In the genomic region with DNA sequence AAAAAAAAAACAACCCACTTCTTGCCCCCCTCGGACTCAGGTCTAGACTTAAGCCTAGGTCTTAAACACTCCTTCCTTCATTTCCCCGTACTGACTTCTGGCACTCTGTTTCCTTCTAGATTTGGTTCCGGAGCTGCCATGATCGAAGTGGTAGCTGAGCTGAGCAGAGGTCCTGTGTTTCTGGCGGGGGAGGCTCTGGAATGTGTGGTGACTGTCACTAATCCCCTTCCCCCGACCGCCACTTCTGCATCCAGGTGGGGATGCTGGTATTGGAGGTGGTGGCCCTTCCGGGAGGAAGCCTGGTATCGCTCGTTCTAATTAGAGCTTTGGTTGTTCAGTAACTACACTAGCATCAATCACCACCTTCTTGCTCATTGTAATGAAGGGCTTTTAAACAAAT, we compare ENCODE assay signal across 8 mouse cellular contexts. TPM values are rescaled to one million over a fixed set of nuclear protein-coding genes. Genes with fewer than 3 reads are reported as not detected.
DNase-seq lines count a peak whose midpoint lies in the region; ATAC-seq lines count a peak whose summit lies in the region.

No protein-coding gene starts in this region.

- DNase-seq in heart, adult 11 months, result peak; percentile 88
- no peak for DNase-seq in heart, postnatal 36 days
- DNase-seq in thymus, postnatal 4 days, result peak; percentile 34
- DNase-seq in thymus, postnatal 14 days, result no peak
- DNase-seq in ovary, adult 18-20 months (ENCODE audit: low spot score), result no peak
- DNase-seq in cerebellum, postnatal 14 days, result no peak
- DNase-seq in gastrocnemius, postnatal 25 days, result no peak

- H3K27me3 ChIP-seq in limb, embryonic 15.5 days, result no peaks in the 10 kb centered on the region

- no peaks in the 10 kb centered on the region for H3K9me3 ChIP-seq in limb, embryonic 15.5 days

- peak overlapping the region; percentile 90 for H3K4me3 ChIP-seq in limb, embryonic 15.5 days

- no peak for ATAC-seq in limb, embryonic 15.5 days (ENCODE audit: insufficient number of reproducible peaks, low FRiP score, low TSS enrichment, low read depth)

- peak overlapping the region; percentile 86 for H3K4me2 ChIP-seq in limb, embryonic 15.5 days

- peaks cover 38% of the 10 kb centered on the region for H3K4me1 ChIP-seq in limb, embryonic 15.5 days

- H3K9ac ChIP-seq in limb, embryonic 15.5 days, result peak overlapping the region; percentile 56

- H3K36me3 ChIP-seq in limb, embryonic 15.5 days, result peaks cover 41% of the 10 kb centered on the region

- peak overlapping the region; percentile 90; the same call in 1 of the 2 replicates for H3K27ac ChIP-seq in limb, embryonic 15.5 days

- intact Hi-C loops in heart, postnatal 36 days (cut with DNase I), result loop anchor here (5.0 kb wide), 1 partner anchor 88 kb away; a partner anchor contains a TSS

- 1% methylated on average over 10 of the region's 10 CpGs for WGBS in limb, embryonic 15.5 days

RNA-seq across cellular contexts. Expression of a gene that starts 0.6 kb away (rescaled TPM):
- 10 to 100 TPM; 14.7 to 15.8 TPM for total RNA-seq in heart, postnatal 36 days (2021)
- 19.2 and 21.9 TPM in 2 replicates for polyA plus RNA-seq in limb, embryonic 15.5 days (2015; fragmentation: Nextera tagmentation; extraction: Ambion mirVana)
- total RNA-seq in gastrocnemius, postnatal 25 days (2021), result 1 to 10 TPM; 5.5 to 6.1 TPM

RNA-seq across cellular contexts. Expression of a gene that starts 0.7 kb away (rescaled TPM):
- total RNA-seq in heart, postnatal 36 days (2021), result 10 to 100 TPM; 30.7 to 36.1 TPM
- polyA plus RNA-seq in limb, embryonic 15.5 days (2015; fragmentation: Nextera tagmentation; extraction: Ambion mirVana), result 27.6 and 31.7 TPM in 2 replicates
- total RNA-seq in gastrocnemius, postnatal 25 days (2021), result 10 to 100 TPM; 21.1 to 22.5 TPM

RNA-seq across cellular contexts. Expression of a gene that starts 5.0 kb away (rescaled TPM):
- total RNA-seq in heart, postnatal 36 days (2021), result under 1 TPM; 0.42 to 0.87 TPM
- 2.0 and 7.0 TPM in 2 replicates for polyA plus RNA-seq in limb, embryonic 15.5 days (2015; fragmentation: Nextera tagmentation; extraction: Ambion mirVana)
- total RNA-seq in gastrocnemius, postnatal 25 days (2021), result under 1 TPM in 1 of 2 experiments, not detected in 1; 0.64 TPM

RNA-seq across cellular contexts. Expression of a gene that starts 16.8 kb away (rescaled TPM):
- total RNA-seq in heart, postnatal 36 days (2021), result 100 to 1,000 TPM; 106 to 118 TPM
- 65.5 and 70.5 TPM in 2 replicates for polyA plus RNA-seq in limb, embryonic 15.5 days (2015; fragmentation: Nextera tagmentation; extraction: Ambion mirVana)
- total RNA-seq in gastrocnemius, postnatal 25 days (2021), result 10 to 100 TPM; 56.2 to 79.8 TPM

RNA-seq across cellular contexts. Expression of a gene that starts 17.1 kb away (rescaled TPM):
- total RNA-seq in heart, postnatal 36 days (2021), result 10 to 100 TPM; 40.4 to 47.6 TPM
- polyA plus RNA-seq in limb, embryonic 15.5 days (2015; fragmentation: Nextera tagmentation; extraction: Ambion mirVana), result 87.9 and 96.8 TPM in 2 replicates
- total RNA-seq in gastrocnemius, postnatal 25 days (2021), result 10 to 100 TPM; 34.9 to 41.8 TPM

Comparison
In these comparisons a context has a peak if more than half of its experiments do, and no peak if none do; other contexts are left out.
1. DNase-seq: peak in heart, adult 11 months (single experiment) and thymus, postnatal 4 days (single experiment); none in heart, postnatal 36 days (0 of 2), thymus, postnatal 14 days (single experiment), ovary, adult 18-20 months (single experiment), cerebellum, postnatal 14 days (0 of 2) and gastrocnemius, postnatal 25 days (single experiment).